Mouse (Mus musculus): Measurements from ENCODE around the gene Mt1. TPM values are rescaled to one million over a fixed set of nuclear protein-coding genes. Genes with fewer than 3 reads are reported as not detected.

The Mt1 gene
- polyA plus RNA-seq, 1 experiment from 2014 or later, result 858 TPM

DNA sequence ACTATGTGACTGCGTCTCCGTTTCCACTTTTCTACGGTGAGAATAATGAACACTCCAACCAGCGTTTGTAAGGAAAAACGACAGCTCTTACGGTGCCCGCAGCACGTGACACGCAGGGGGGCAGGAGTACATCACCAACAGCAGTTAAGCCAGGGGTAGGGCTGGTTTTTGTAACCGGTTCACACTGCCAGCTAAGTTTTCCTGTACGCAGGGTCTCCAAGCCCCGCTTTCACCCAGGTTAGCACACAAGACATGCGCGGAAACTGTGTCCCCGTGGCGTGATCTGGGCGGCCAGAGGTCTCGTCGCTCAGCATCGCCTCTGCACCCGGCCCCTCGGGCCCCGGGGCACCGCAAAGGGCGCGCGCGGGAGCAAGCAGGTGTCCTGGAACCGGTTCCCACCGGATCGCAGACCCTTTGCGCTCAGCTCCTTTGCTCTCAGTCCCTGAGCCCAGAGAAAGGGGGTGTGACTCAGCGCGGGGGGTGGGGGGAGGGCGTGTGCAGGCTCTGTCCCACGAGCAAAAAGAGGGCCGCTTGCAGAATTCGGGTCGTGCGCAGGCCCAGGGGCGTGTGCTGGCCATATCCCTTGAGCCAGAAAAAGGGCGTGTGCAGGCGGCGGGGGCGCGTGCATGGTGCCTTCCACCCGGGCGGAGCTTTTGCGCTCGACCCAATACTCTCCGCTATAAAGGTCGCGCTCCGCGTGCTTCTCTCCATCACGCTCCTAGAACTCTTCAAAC is 6.6 kb upstream of the Mt1 start, which contains the start of gene Mt2:
Gene Mt2 (plus strand): TSS at position 590 of the 734 bp plus-strand sequence.
- Histone ChIP-seq H3K9me3 (ENCODE audit: low read length) (no peaks in the 10 kb centered on the region), H3K9ac (replicated peaks; ENCODE audit: low read depth) (peak within 1 kb of the TSS; percentile 29; the same call in 1 of the 2 replicates), H3K36me3 (ENCODE audit: insufficient read depth, low read length) (no peaks in the 10 kb centered on the region), H3K4me3 (ENCODE audit: low read depth, low read length) (peak within 1 kb of the TSS; percentile 43), H3K27ac (ENCODE audit: low read length) (peak within 1 kb of the TSS; percentile 54), H3K4me2 (replicated peaks; ENCODE audit: low read depth, low read length) (peak within 1 kb of the TSS; percentile 80), H3K27me3 (replicated peaks; ENCODE audit: insufficient read depth, low read length) (peaks cover 11% of the 10 kb centered on the region; the same call in 1 of the 2 replicates), H3K4me1 (ENCODE audit: insufficient read depth, low read depth, low read length) (peaks cover 7% of the 10 kb centered on the region; the same call in 1 of the 2 replicates)
- ATAC-seq (peak; percentile 85), DNase-seq (ENCODE audit: low spot score) (peak; percentile 85)
- under 1% methylated on average over 55 of the region's 56 CpGs for WGBS
- TF ChIP-seq CTCF (IDR thresholded peaks at IDR 0.05) (no peak), EP300 (IDR thresholded peaks at IDR 0.05) (peak; percentile 52)

DNA sequence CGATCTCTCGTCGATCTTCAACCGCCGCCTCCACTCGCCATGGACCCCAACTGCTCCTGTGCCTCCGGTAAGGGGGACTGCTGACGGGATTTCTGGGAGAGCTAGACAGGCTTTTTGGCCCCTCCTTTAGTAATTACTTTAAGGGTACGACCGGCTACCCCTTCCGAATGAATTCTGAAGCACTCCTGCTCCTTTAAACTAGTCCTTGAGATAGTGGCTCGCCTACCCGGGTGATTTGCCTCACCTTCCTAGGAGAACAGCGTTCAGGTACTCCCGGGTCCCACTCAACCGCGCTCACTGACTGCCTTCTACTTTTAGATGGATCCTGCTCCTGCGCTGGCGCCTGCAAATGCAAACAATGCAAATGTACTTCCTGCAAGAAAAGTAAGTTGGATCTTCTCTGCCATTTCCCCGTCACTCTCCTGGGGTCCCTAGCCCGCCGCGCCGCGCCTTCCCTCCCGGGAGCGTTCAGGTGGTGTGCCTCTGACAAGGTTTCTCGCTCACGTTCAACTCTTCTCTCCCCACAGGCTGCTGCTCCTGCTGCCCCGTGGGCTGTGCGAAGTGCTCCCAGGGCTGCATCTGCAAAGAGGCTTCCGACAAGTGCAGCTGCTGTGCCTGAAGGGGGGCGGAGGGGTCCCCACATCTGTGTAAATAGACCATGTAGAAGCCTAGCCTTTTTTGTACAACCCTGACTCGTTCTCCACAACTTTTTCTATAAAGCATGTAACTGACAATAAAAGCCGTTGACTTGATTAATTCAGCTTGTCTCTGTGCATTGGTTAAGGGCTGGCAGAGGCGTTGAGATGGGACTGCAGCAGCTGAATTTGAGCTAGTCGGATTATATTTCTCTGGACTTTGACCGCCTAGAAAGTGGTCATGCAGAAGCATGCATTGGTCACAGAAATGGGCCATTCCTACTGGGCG is 5.8 kb upstream of the Mt1 start:
- H3K27me3 ChIP-seq (replicated peaks; ENCODE audit: insufficient read depth, low read length), result peaks cover 13% of the 10 kb centered on the region; the same call in 1 of the 2 replicates
- peak; percentile 37 for ATAC-seq

DNA sequence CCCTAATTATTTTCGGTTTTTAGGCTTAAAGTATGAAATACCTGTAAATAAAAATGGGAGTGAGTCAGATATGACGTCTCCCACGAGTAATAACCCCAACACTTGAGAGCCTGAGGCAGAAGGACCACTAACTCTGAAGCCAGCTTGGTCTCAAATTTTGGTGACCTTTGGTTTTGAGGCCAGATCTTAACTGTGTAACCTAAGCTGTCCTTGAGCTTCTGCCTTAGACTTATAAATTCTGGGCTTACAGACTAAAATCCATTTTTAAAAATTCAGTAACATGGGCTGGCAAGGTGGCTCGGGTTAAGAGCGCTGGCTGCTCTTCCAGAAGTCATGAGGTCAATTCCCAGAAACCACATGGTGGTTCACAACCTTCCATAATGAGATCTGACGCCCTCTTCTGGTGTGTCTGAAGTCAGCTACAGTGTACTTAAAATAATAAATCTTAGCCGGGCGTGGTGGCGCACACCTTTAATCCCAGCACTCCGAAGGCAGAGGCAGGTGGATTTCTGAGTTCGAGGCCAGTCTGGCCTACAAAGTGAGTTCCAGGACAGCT is 5.0 kb upstream of the Mt1 start:
- H3K36me3 ChIP-seq (ENCODE audit: insufficient read depth, low read length), result no peaks in the 10 kb centered on the region
- no peak for ATAC-seq
- H3K4me1 ChIP-seq (ENCODE audit: insufficient read depth, low read depth, low read length), result peaks cover 7% of the 10 kb centered on the region; the same call in 1 of the 2 replicates
- no peak for DNase-seq (ENCODE audit: low spot score)
- TF ChIP-seq EP300 (IDR thresholded peaks at IDR 0.05) (no peak), CTCF (IDR thresholded peaks at IDR 0.05) (0 out of 2 replicates have a peak, but pooled peaks have one; percentile 9)
- no peaks in the 10 kb centered on the region for H3K9me3 ChIP-seq (ENCODE audit: low read length)
- no peak overlapping the region for H3K27ac ChIP-seq (ENCODE audit: low read length)
- 50% methylated on average over 11 of the region's 11 CpGs for WGBS
- peaks cover 15% of the 10 kb centered on the region; the same call in 1 of the 2 replicates for H3K27me3 ChIP-seq (replicated peaks; ENCODE audit: insufficient read depth, low read length)
- H3K4me3 ChIP-seq (ENCODE audit: low read depth, low read length), result no peak overlapping the region
- peak overlapping the region; percentile 80 for H3K4me2 ChIP-seq (replicated peaks; ENCODE audit: low read depth, low read length)
- H3K9ac ChIP-seq (replicated peaks; ENCODE audit: low read depth), result no peak overlapping the region

More for the DNA sequence above, 5.8 kb upstream of the Mt1 start:
- no peak for TF ChIP-seq EP300 (IDR thresholded peaks at IDR 0.05)
- TF ChIP-seq CTCF (IDR thresholded peaks at IDR 0.05), result no peak
- no peak for DNase-seq (ENCODE audit: low spot score)
- Histone ChIP-seq H3K27ac (ENCODE audit: low read length) (peak overlapping the region; percentile 35), H3K9me3 (ENCODE audit: low read length) (no peaks in the 10 kb centered on the region), H3K36me3 (ENCODE audit: insufficient read depth, low read length) (no peaks in the 10 kb centered on the region), H3K4me1 (ENCODE audit: insufficient read depth, low read depth, low read length) (peaks cover 7% of the 10 kb centered on the region; the same call in 1 of the 2 replicates), H3K4me3 (ENCODE audit: low read depth, low read length) (peak overlapping the region; percentile 43), H3K9ac (replicated peaks; ENCODE audit: low read depth) (peak overlapping the region; percentile 12; the same call in 1 of the 2 replicates), H3K4me2 (replicated peaks; ENCODE audit: low read depth, low read length) (peak overlapping the region; percentile 80)
- 3% methylated on average over 39 of the region's 39 CpGs for WGBS

DNA sequence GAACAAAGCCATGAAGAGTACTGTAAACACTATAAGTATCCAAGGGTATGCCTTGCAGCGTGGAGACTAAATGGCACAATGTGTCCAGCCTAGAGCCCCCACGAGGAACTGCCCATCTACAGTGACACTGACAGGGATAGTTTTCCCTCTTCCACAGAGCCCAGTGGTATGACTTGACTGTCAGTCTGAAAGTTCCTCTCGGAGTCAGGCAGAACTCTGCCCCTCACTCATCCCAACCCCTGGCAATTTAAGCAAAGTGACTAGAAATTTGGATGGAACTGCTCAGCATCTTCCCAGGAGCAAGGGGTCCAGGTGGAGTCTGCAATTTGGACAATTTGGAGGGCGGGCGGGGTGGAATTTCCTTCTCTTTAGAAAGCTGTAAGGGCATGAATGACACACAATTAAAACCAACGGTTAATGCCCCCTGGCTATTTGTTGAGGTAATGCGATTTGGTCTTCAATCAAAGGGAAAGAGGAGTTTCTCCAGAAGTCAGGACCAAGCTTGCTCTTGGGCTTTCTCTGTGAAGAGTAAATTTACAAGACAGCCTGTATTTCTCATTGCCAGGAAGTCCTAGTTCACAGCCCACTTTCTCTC is 4.2 kb upstream of the Mt1 start:
- H3K36me3 ChIP-seq (ENCODE audit: insufficient read depth, low read length), result no peaks in the 10 kb centered on the region
- ATAC-seq (no peak), DNase-seq (ENCODE audit: low spot score) (peak; percentile 31)
- WGBS, result 29% methylated on average over 7 of the region's 7 CpGs
- H3K4me1 ChIP-seq (ENCODE audit: insufficient read depth, low read depth, low read length), result peaks cover 7% of the 10 kb centered on the region
- peak; percentile 49 for TF ChIP-seq CTCF (IDR thresholded peaks at IDR 0.05)
- TF ChIP-seq EP300 (IDR thresholded peaks at IDR 0.05), result no peak
- H3K4me3 ChIP-seq (ENCODE audit: low read depth, low read length), result no peak overlapping the region
- no peak overlapping the region for H3K4me2 ChIP-seq (replicated peaks; ENCODE audit: low read depth, low read length)
- no peak overlapping the region; the same call in 1 of the 2 replicates for H3K27ac ChIP-seq (ENCODE audit: low read length)
- H3K9me3 ChIP-seq (ENCODE audit: low read length), result no peaks in the 10 kb centered on the region
- H3K9ac ChIP-seq (replicated peaks; ENCODE audit: low read depth), result no peak overlapping the region
- peaks cover 18% of the 10 kb centered on the region; the same call in 1 of the 2 replicates for H3K27me3 ChIP-seq (replicated peaks; ENCODE audit: insufficient read depth, low read length)

DNA sequence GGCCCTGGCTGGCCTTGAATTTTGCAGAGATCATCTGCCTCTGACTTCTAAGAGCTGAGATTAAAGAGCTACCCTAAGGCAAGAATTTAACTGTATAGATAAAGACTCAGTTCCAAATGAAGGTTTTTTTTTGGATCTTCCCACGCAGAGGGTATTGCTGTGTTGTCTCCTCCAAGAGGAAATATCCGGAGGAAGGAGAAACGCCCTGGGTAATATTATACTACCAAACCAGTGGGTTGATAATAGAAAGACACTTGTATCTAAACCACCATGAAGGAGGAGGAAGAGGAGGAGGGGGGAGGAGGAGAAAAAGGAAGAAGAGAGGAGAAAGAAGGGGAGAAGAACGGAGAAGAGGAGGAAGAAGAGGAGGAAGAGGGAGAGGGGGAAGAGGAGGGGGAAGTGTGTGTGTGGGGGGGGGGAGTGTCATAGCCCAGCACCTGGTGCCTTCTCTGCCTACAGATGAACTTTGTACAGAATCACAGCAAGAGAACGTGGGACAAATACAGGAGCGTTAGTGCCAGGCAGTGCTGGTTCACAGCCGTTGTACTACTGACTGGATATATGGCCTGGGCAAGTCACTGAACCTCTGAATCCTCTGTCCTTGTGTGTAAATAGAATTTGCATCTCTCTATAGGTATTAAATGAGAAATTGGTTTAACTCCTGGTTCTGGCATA is 1.0 kb upstream of the Mt1 start:
- no peaks in the 10 kb centered on the region for H3K36me3 ChIP-seq (ENCODE audit: insufficient read depth, low read length)
- H3K4me3 ChIP-seq (ENCODE audit: low read depth, low read length), result no peak overlapping the region
- no peaks in the 10 kb centered on the region for H3K9me3 ChIP-seq (ENCODE audit: low read length)
- H3K27ac ChIP-seq (ENCODE audit: low read length), result 0 out of 2 replicates have a peak overlapping the region, but pooled peaks have one; percentile 16
- peaks cover 10% of the 10 kb centered on the region for H3K4me1 ChIP-seq (ENCODE audit: insufficient read depth, low read depth, low read length)
- 61% methylated on average over 7 of the region's 7 CpGs for WGBS
- no peak for DNase-seq (ENCODE audit: low spot score)
- TF ChIP-seq CTCF (IDR thresholded peaks at IDR 0.05) (no peak), EP300 (IDR thresholded peaks at IDR 0.05) (no peak)
- no peak overlapping the region for H3K4me2 ChIP-seq (replicated peaks; ENCODE audit: low read depth, low read length)
- peaks cover 14% of the 10 kb centered on the region; the same call in 1 of the 2 replicates for H3K27me3 ChIP-seq (replicated peaks; ENCODE audit: insufficient read depth, low read length)
- H3K9ac ChIP-seq (replicated peaks; ENCODE audit: low read depth), result no peak overlapping the region
- ATAC-seq, result no peak

All from lung, postnatal 0 days (tissue).